Mouse (Mus musculus) stomach, embryonic 15.5 days (tissue): ENCODE measurements around the gene Ugcg. TPM values are rescaled to one million over a fixed set of nuclear protein-coding genes. Genes with fewer than 3 reads are reported as not detected.

Source experiments
- ATAC-seq: fragments of 200-750 bp; cut with Nextera tagmentation; 2 replicates; pipeline ENCODE4 v1.8.0; 2017; ENCODE audit warnings: low read depth, moderate number of reproducible peaks, moderate TSS enrichment; ENCODE audit not compliant: insufficient read depth, low FRiP score
- H3K27ac ChIP-seq: fragments of 300-500 bp; sonication (generic); 2 replicates; pipeline ENCODE4 v1.5.1; 2015; ENCODE audit warnings: mild to moderate bottlenecking, inconsistent platforms
- H3K27me3 ChIP-seq: fragments of 300-500 bp; sonication (generic); replicated peaks from 2 replicates; pipeline ENCODE4 v1.6.1; 2015; ENCODE audit warnings: inconsistent platforms
- H3K36me3 ChIP-seq: fragments of 300-500 bp; sonication (generic); 2 replicates; pipeline ENCODE4 v1.6.1; 2015; ENCODE audit warnings: inconsistent platforms
- H3K4me1 ChIP-seq: fragments of 300-500 bp; sonication (generic); 2 replicates; pipeline ENCODE4 v1.6.1; 2015; ENCODE audit warnings: inconsistent platforms
- H3K4me2 ChIP-seq: fragments of 300-500 bp; sonication (generic); 2 replicates; pipeline ENCODE4 v1.6.1; 2015; ENCODE audit warnings: mild to moderate bottlenecking, inconsistent platforms
- H3K4me3 ChIP-seq: fragments of 300-500 bp; sonication (generic); replicated peaks from 2 replicates; pipeline ENCODE4 v1.5.1; 2015; ENCODE audit warnings: inconsistent platforms
- H3K9ac ChIP-seq: fragments of 300-500 bp; sonication (generic); 2 replicates; pipeline ENCODE4 v1.6.1; 2015; ENCODE audit warnings: inconsistent platforms
- H3K9me3 ChIP-seq: fragments of 300-500 bp; sonication (generic); 2 replicates; pipeline ENCODE4 v1.6.1; 2016; ENCODE audit warnings: inconsistent platforms
- WGBS: fragments of 180-500 bp; shearing (Covaris S2); methylation state at CpG from one replicate; pipeline ENCODE4 v1.1.7; 2015; 5-methylcytosine and 5-hydroxymethylcytosine counted together
- polyA plus RNA-seq: library from polyadenylated mRNA; unstranded; fragments of >200 nt; fragmentation: Nextera tagmentation; extraction: Ambion mirVana; gene quantifications from 2 replicates; pipeline ENCODE4 v1.2.1, GENCODE M21; 2015

Ugcg gene
- polyA plus RNA-seq, 1 experiment from 2014 or later: 11.4 TPM

- Histone ChIP-seq H3K9me3 (no peaks in the 10 kb centered on the region), H3K4me2 (no peak overlapping the region), H3K27me3 (no peaks in the 10 kb centered on the region), H3K4me1 (no peaks in the 10 kb centered on the region), H3K4me3 (no peak overlapping the region), H3K27ac (no peak overlapping the region), H3K36me3 (no peaks in the 10 kb centered on the region), H3K9ac (no peak overlapping the region)
- WGBS: 77% methylated on average over 7 of the region's 7 CpGs
- no peak for ATAC-seq
These were observed 75.6 kb downstream of the Ugcg start for GRCm38 (mm10) chr4:59264611-59265095.

DNA sequence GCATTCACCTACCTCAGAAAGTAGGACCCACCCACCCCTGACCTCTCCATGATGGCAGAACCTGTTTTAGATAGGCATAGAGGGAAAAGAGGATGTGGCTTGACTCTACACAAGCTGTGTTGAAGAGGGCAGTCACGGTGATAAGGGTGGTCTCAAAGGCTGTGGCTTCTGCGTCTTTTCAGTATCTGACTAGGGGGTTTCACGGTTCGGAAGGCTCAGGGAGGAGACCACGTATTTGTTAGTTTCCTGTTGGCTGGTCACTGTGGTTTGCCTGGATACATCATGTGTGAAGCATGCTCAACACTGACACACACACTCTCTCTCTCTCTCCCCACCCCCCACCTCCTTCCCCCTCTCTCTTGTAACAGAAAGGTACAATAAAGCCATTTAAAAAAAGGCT is 76.1 kb downstream of the Ugcg start:
- WGBS: 90% methylated on average over 5 of the region's 5 CpGs
- no peaks in the 10 kb centered on the region for H3K27me3 ChIP-seq
- H3K36me3 ChIP-seq: no peaks in the 10 kb centered on the region
- no peak for ATAC-seq
- no peak overlapping the region for H3K4me2 ChIP-seq
- no peak overlapping the region for H3K4me3 ChIP-seq
- H3K9ac ChIP-seq: no peak overlapping the region
- H3K4me1 ChIP-seq: no peaks in the 10 kb centered on the region
- no peaks in the 10 kb centered on the region for H3K9me3 ChIP-seq
- H3K27ac ChIP-seq: no peak overlapping the region

DNA sequence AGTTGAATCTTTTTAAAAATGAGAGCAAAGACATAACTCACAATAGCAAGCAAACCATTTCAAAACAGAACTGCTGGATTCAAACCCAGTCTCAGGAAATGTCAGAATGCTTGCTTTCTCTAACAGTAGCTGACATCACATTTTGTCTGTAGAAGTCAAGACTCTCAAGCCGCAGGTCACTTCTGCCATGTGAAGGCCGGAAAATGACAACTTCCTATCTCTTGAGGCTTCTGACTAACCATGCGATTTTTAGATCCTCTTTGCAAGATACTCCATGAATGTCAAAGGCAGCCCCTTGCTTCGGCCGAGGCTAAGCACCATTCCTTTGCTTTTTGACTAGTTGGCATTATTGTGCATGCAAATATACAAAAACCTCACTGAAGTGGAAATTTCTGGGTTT is 76.6 kb downstream of the Ugcg start:
- Histone ChIP-seq H3K27ac (no peak overlapping the region), H3K36me3 (no peaks in the 10 kb centered on the region), H3K4me1 (no peaks in the 10 kb centered on the region), H3K27me3 (no peaks in the 10 kb centered on the region), H3K4me2 (no peak overlapping the region), H3K4me3 (no peak overlapping the region), H3K9ac (no peak overlapping the region), H3K9me3 (no peaks in the 10 kb centered on the region)
- ATAC-seq: no peak
- 77% methylated on average over 5 of the region's 5 CpGs for WGBS

Other genes with a start within 250 kb of the Ugcg start
- 0.49 and 0.62 TPM in 2 replicates for gene Zkscan16, start 245.6 kb upstream of the Ugcg start, polyA plus RNA-seq
- 64.5 and 66.3 TPM in 2 replicates for gene Ptgr1, start 202.1 kb upstream of the Ugcg start, polyA plus RNA-seq
- 11.4 and 13.0 TPM in 2 replicates for gene Dnajc25, start 194.2 kb upstream of the Ugcg start, polyA plus RNA-seq
- gene Gm20503, start 186.0 kb upstream of the Ugcg start, polyA plus RNA-seq: 15.2 and 21.9 TPM in 2 replicates
- gene Gng10, start 154.2 kb upstream of the Ugcg start, polyA plus RNA-seq: 108 and 125 TPM in 2 replicates
- gene AI481877, start 50.3 kb upstream of the Ugcg start, polyA plus RNA-seq: 0.05 TPM in 1 of 2 replicates, not detected in the other
- 9.1 and 12.6 TPM in 2 replicates for gene Susd1, start 249.4 kb downstream of the Ugcg start, polyA plus RNA-seq